Mouse (Mus musculus): ENCODE data around the gene Grifin.

DNA sequence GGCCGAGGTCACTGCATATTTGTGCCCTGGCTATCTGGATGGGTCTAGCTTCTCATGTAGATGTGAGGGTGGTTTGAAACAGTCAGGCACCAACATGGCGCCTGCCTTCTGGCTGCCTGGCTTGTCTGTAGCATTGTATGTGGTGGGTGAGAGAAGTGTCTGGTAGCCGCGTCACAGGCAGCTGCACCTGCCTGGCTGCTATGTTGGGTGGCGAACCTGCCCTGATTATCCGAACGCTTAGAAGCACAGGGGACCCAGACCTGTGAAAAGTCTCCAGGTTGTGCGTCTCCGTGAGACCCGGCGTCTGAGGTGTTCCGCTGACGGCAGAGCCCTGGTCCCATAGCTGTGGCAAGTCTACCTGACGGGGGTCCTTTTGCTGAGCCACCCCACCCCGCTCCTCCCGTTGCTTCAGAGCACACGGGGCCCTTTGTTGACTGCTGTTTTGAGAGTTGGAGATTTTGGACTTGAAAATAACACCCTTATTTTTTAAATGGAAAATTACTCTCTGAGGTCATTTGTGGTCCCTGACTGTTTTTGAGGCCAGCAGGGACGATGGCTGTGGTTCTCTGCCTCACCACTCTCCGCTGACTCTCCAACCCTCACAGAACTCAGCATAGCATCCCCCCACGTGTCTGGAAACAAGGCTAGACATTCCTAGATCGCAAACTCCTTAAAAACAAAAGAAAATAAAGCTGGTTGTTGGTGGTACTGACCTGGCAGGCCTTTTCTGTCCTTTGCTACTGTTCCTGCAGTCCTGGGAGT is 47.5 kb downstream of the Grifin start:
- no peak for TF ChIP-seq GATA1 (IDR thresholded peaks at IDR 0.05; ENCODE audit: low read length)
- TF ChIP-seq TAL1 (IDR thresholded peaks at IDR 0.05; ENCODE audit: low read length): no peak
